Mouse (Mus musculus) liver, postnatal 0 days (tissue): Measurements from ENCODE around the gene Rpl38.

Source experiments
- CTCF ChIP-seq: sonication (generic); IDR thresholded peaks from 2 replicates; pipeline ENCODE4 v1.5.1; 2016; ENCODE audit warnings: antibody characterized with exemption, low read depth
- EP300 ChIP-seq: IDR thresholded peaks from 2 replicates; pipeline ENCODE4 v1.6.1; 2016; ENCODE audit warnings: antibody characterized with exemption, low read depth, mild to moderate bottlenecking

GRCm38 (mm10) chr11:114685526-114686040 is 17.3 kb downstream of the Rpl38 start:
- TF ChIP-seq CTCF, result no peak
- no peak for TF ChIP-seq EP300
